Mouse (Mus musculus) E14TG2a.4 (cell line): ENCODE data around the gene Timp4.

ENCODE experiments used
- H3K27me3 ChIP-seq: 2 replicates; pipeline ENCODE4 v1.6.1; 2014; ENCODE audit warnings: low read length, control low read depth; ENCODE audit not compliant: insufficient read depth
- H3K36me3 ChIP-seq: 2 replicates; pipeline ENCODE4 v1.6.1; 2014; ENCODE audit warnings: low read length, control low read depth; ENCODE audit not compliant: insufficient read depth
- H3K4me1 ChIP-seq: replicated peaks from 2 replicates; pipeline ENCODE4 v1.6.1; 2014; ENCODE audit warnings: low read depth, low read length, control low read depth
- H3K4me3 ChIP-seq: replicated peaks from 2 replicates; pipeline ENCODE4 v1.5.1; 2014; ENCODE audit warnings: mild to moderate bottlenecking, low read length
- H3K9me3 ChIP-seq: 2 replicates; pipeline ENCODE4 v1.6.1; 2014; ENCODE audit warnings: low read length, control low read depth
- CTCF ChIP-seq: conservative IDR thresholded peaks from 2 replicates; pipeline ENCODE4 v1.5.1; 2014; ENCODE audit warnings: low read length
- NANOG ChIP-seq: IDR thresholded peaks from 2 replicates; pipeline ENCODE4 v1.6.1; 2014; ENCODE audit warnings: borderline replicate concordance, low read length, mixed read lengths
- POU5F1 ChIP-seq: IDR thresholded peaks from 2 replicates; pipeline ENCODE4 v1.6.1; 2014; ENCODE audit warnings: low read length, borderline replicate concordance

Gene Timp4

DNA sequence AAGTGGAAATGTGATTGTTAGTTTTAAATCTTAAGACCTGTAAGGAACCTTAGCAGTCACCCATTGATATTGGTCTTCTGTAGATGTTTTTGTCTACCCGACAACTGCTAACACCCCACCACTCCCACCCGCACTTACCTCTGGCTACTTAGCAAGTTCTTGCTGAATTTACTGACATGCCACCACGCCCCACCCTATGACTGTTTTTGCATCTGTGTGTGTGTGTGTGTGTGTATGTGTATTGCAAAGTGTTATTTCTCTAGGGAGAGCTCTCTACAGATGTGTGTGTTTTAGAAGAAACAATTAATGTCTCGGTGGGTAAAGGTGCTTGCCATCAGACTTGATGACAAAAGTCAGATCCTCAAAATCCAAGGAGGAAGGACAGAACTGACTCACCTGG is 25.0 kb downstream of the Timp4 start, which contains the start of gene Gm17482:
TSS of gene Gm17482 (plus strand) at position 301 of the 400 bp plus-strand sequence.
- no peaks in the 10 kb centered on the region for H3K9me3 ChIP-seq
- no peaks in the 10 kb centered on the region for H3K4me1 ChIP-seq
- no peaks in the 10 kb centered on the region for H3K36me3 ChIP-seq

DNA sequence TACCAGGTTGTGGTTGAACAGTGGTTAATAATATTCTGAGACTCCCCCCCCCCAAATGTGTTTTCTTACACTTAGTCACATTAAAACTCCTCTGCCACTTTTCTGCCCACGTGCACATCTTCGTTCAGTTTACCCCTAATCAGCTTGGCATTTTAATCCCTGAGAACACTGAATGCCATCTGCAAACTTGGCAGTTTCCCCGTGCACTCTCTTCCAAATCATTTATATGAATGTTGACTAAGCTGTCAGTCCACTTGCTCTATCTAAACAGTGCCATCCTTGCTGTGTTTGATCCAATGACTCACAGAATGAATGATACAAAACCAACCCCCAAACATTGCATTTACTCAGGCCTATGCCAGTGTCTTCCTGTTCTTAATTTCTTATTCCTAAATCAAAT is 26.5 kb downstream of the Timp4 start:
- Histone ChIP-seq H3K4me3 (no peak overlapping the region), H3K9me3 (no peaks in the 10 kb centered on the region), H3K27me3 (no peaks in the 10 kb centered on the region), H3K4me1 (no peaks in the 10 kb centered on the region), H3K36me3 (no peaks in the 10 kb centered on the region)
- TF ChIP-seq CTCF (no peak), POU5F1 (no peak), NANOG (no peak)

More for the DNA sequence above, 25.0 kb downstream of the Timp4 start, which contains the start of gene Gm17482:
- no peaks in the 10 kb centered on the region for H3K27me3 ChIP-seq
- TF ChIP-seq POU5F1 (no peak), CTCF (no peak), NANOG (no peak)
- no peak within 1 kb of the TSS for H3K4me3 ChIP-seq

DNA sequence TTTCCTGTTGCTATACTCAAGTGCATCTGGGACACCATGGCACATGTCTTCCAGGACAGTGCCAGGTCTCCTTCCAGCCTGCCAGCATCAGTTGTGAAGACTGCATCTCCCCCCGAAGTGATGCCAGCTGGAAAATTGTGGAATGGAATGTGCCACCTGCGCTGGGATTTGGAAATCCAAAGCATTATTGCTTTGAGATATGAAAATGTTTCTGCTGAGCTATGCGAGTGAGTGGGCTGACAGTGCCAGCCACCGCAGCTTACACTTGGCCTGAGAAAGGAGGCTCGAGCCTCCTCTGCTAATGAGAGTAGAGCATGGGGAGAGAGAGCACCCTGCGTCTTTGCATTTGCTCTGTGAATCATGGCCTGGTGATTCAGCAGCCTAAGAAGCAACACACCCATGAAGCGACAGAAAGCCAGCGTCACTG is 30.8 kb downstream of the Timp4 start:
- Histone ChIP-seq H3K36me3 (no peaks in the 10 kb centered on the region), H3K27me3 (no peaks in the 10 kb centered on the region), H3K4me3 (no peak overlapping the region), H3K9me3 (no peaks in the 10 kb centered on the region), H3K4me1 (no peaks in the 10 kb centered on the region)
- TF ChIP-seq CTCF (no peak), NANOG (no peak), POU5F1 (no peak)

DNA sequence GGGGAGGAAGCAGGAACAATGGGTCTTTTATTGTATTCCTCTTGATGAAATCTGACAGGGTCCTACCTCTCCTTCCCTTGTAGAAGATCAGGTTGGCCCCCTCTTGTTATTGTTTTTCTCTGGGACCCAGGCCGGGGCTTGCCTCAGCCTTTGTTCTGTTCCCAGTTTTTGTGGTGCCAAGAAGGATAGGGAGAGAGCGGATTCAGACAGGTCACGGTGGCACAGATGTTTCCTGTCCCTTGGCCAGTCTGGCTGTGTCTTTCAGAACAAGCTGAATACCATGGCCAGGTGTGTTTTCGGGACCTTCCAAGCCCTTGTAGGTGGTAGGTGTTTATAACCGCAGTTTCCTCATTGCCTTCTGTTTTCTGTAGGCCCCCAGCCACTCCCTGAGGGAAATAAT is 38.9 kb downstream of the Timp4 start:
- Histone ChIP-seq H3K36me3 (no peaks in the 10 kb centered on the region), H3K27me3 (no peaks in the 10 kb centered on the region), H3K4me3 (no peak overlapping the region), H3K9me3 (no peaks in the 10 kb centered on the region), H3K4me1 (no peaks in the 10 kb centered on the region)
- TF ChIP-seq NANOG (no peak), CTCF (no peak), POU5F1 (no peak)

DNA sequence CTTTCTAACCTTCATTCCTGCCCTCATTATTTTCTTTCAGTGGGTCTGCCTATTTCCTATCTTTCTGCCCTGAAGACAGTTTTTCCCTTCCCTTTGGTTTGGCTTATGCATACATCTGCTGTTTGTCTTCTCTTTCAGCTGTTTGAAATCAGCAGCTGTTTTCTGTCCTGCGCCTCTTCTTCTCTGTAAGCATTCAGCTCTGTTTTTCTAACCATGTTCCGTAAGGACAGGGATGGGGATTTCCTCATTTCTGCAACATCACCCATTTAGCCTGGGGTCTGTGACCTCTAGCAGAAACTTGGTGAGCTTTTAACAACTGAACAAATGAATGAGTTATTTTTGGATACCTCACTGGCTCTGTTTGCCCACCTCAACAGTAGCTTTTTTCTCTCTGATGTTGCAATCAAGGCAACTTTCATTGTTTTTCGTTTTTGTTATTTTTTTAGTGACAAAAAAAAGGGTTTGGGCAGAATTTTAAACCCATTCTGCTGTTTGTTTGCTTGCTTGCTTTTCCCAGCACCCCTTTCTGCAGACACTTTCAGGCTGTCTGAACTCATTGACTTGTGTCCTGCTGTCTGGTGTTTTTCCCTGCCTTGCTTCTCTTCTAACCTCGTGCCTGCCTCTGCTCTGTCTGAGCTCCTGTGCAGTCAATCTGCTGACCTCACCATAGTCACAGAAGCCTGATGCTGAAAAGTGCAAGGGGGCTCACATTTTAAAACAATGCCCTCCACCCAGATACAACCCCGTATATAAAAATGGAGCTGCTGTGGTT is 39.7 kb downstream of the Timp4 start:
- H3K4me3 ChIP-seq = no peak overlapping the region
- H3K9me3 ChIP-seq = no peaks in the 10 kb centered on the region
- H3K27me3 ChIP-seq = no peaks in the 10 kb centered on the region
- no peaks in the 10 kb centered on the region for H3K4me1 ChIP-seq
- no peaks in the 10 kb centered on the region for H3K36me3 ChIP-seq
- no peak for TF ChIP-seq NANOG
- TF ChIP-seq CTCF = no peak
- TF ChIP-seq POU5F1 = no peak

DNA sequence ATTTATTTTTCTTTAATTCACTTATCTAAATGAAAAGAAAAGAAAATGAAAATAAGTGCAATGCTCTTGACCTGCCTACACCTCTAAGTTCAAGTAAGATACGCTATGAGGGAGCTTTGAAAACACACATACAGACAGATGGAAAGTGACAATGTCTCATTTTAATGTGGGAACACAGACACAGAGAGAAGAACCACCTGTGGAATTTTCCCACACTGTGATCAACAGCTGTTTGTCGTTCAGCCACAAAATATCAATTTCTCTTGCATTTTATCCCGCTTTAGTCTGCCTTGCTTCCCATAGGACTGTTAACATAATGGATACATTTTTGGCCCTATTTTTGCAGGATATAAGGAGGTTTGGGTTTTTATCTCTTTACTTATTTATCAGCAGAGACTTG is 41.2 kb downstream of the Timp4 start:
- H3K4me3 ChIP-seq = no peak overlapping the region
- no peaks in the 10 kb centered on the region for H3K9me3 ChIP-seq
- no peaks in the 10 kb centered on the region for H3K4me1 ChIP-seq
- TF ChIP-seq POU5F1 (no peak), CTCF (no peak), NANOG (no peak)
- no peaks in the 10 kb centered on the region for H3K27me3 ChIP-seq
- H3K36me3 ChIP-seq = no peaks in the 10 kb centered on the region

DNA sequence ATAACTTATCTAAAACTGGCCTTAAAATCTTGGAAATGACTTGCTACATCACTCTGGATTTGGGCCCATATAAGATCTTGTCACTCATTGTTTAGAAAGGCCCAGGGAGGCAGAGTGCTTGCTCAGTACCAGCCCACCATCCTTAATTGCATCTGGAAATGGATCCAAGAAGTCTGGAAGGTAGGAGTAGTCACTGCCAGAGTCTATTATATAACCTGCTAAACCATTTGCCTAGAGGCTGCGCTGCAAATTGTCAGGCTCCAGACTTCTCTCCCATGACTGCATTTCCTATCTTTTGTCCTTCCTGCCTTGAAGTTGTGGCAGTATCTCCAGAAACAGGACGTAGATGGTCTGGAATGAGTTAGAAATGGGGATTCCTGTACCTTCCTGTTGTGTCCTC is 41.8 kb downstream of the Timp4 start:
- TF ChIP-seq NANOG (no peak), POU5F1 (no peak), CTCF (no peak)
- no peaks in the 10 kb centered on the region for H3K4me1 ChIP-seq

DNA sequence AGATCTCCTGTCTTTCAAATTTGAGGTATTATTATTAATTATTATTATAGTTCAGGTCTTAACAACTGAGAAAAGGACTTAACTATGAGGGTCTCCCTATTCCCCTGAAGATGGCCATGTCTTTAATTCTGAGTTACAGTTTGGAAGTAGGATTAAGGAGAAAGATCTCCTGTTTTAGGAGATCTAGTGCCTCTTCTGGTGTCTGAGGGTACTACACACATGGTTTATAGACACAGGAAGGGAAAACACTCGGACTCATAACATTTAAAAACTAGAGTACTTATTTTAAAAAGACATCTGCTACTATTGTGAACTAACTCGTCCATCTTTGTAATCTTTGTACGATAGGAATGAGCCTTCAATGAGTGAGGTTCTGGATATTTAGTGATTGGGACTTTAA is 49.0 kb downstream of the Timp4 start:
- Histone ChIP-seq H3K9me3 (no peaks in the 10 kb centered on the region), H3K27me3 (no peaks in the 10 kb centered on the region), H3K4me1 (no peaks in the 10 kb centered on the region), H3K4me3 (no peak overlapping the region), H3K36me3 (no peaks in the 10 kb centered on the region)
- TF ChIP-seq POU5F1 = no peak
- no peak for TF ChIP-seq NANOG
- TF ChIP-seq CTCF = peak; percentile 58

More for the DNA sequence above, 41.8 kb downstream of the Timp4 start:
- no peaks in the 10 kb centered on the region for H3K36me3 ChIP-seq
- no peaks in the 10 kb centered on the region for H3K9me3 ChIP-seq
- H3K27me3 ChIP-seq = no peaks in the 10 kb centered on the region
- no peak overlapping the region for H3K4me3 ChIP-seq

DNA sequence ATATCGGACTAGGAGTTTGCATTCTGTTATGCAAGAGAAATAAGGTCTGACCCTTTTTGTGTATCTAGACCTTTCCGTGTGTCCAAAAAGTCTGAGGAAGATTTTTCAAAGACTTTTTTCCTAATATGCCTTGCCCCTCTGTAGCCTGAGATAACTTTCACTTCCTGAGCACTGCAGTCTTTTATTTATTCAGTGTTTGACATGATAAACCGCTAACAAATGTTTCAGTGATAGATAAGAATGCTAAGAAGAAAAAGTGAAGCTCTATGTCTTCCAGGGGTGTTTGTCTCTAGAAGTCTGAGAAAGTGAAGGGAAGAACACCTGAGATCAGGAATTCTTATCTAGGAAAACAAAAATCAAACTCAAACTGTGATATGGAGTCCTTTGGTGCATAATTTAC is 51.3 kb downstream of the Timp4 start:
- H3K36me3 ChIP-seq = no peaks in the 10 kb centered on the region
- H3K4me1 ChIP-seq = no peaks in the 10 kb centered on the region
- no peak overlapping the region for H3K4me3 ChIP-seq
- no peaks in the 10 kb centered on the region for H3K9me3 ChIP-seq
- H3K27me3 ChIP-seq = no peaks in the 10 kb centered on the region
- no peak for TF ChIP-seq CTCF
- no peak for TF ChIP-seq NANOG
- no peak for TF ChIP-seq POU5F1
